Mouse (Mus musculus) forebrain, embryonic 11.5 days (tissue): Measurements from ENCODE around the gene Yeats2. TPM values are rescaled to one million over a fixed set of nuclear protein-coding genes. Genes with fewer than 3 reads are reported as not detected.
A peak's percentile ranks its signal among the peaks of the same experiment; 100 is the strongest.

Source experiments
- ATAC-seq: fragments of 200-750 bp; cut with Nextera tagmentation; replicated peaks from 2 replicates; pipeline ENCODE4 v1.8.0; 2017; ENCODE audit warnings: moderate TSS enrichment; ENCODE audit not compliant: low FRiP score
- DNase-seq: peaks from one replicate; pipeline ENCODE4 v3.0.0-alpha.2; 2017; ENCODE audit warnings: low spot score
- H3K27ac ChIP-seq: fragments of 300-500 bp; sonication (generic); 2 replicates; pipeline ENCODE4 v1.5.1; 2014; ENCODE audit warnings: low read depth, low read length
- H3K27me3 ChIP-seq: fragments of 300-500 bp; sonication (generic); 2 replicates; pipeline ENCODE4 v1.6.1; 2014; ENCODE audit warnings: mild to moderate bottlenecking, low read length, mixed read lengths; ENCODE audit not compliant: control insufficient read depth, insufficient read depth
- H3K36me3 ChIP-seq: fragments of 300-500 bp; sonication (generic); 2 replicates; pipeline ENCODE4 v1.6.1; 2014; ENCODE audit warnings: mild to moderate bottlenecking, low read length, moderate library complexity, mixed read lengths; ENCODE audit not compliant: control insufficient read depth, insufficient read depth
- H3K4me1 ChIP-seq: fragments of 300-500 bp; sonication (generic); replicated peaks from 2 replicates; pipeline ENCODE4 v1.6.1; 2014; ENCODE audit warnings: low read length, mixed read lengths; ENCODE audit not compliant: control insufficient read depth, insufficient read depth
- H3K4me2 ChIP-seq: fragments of 300-500 bp; sonication (generic); 2 replicates; pipeline ENCODE4 v1.6.1; 2014; ENCODE audit warnings: low read depth, mild to moderate bottlenecking, low read length, moderate library complexity, mixed read lengths; ENCODE audit not compliant: severe bottlenecking
- H3K4me3 ChIP-seq: fragments of 300-500 bp; sonication (generic); 2 replicates; pipeline ENCODE4 v1.5.1; 2014; ENCODE audit warnings: low read depth, low read length
- H3K9ac ChIP-seq: fragments of 300-500 bp; sonication (generic); 2 replicates; pipeline ENCODE4 v1.6.1; 2014; ENCODE audit warnings: low read length
- H3K9me3 ChIP-seq: fragments of 300-500 bp; sonication (generic); 2 replicates; pipeline ENCODE4 v1.6.1; 2016; ENCODE audit warnings: low read length, mixed read lengths; ENCODE audit not compliant: control insufficient read depth
- WGBS: fragments of 180-500 bp; shearing (Covaris S2); extraction: QIAGEN DNeasy Blood & Tissue Kit; methylation state at CpG from one replicate; pipeline ENCODE4 v1.1.7; 2014; 5-methylcytosine and 5-hydroxymethylcytosine counted together
- polyA plus RNA-seq: library from polyadenylated mRNA; unstranded; fragments of >200 nt; fragmentation: Nextera tagmentation; extraction: Ambion mirVana; gene quantifications from 2 replicates; pipeline ENCODE4 v1.2.1, GENCODE M21; 2014

Yeats2 gene
- polyA plus RNA-seq: 46.8 and 51.4 TPM in 2 replicates

DNA sequence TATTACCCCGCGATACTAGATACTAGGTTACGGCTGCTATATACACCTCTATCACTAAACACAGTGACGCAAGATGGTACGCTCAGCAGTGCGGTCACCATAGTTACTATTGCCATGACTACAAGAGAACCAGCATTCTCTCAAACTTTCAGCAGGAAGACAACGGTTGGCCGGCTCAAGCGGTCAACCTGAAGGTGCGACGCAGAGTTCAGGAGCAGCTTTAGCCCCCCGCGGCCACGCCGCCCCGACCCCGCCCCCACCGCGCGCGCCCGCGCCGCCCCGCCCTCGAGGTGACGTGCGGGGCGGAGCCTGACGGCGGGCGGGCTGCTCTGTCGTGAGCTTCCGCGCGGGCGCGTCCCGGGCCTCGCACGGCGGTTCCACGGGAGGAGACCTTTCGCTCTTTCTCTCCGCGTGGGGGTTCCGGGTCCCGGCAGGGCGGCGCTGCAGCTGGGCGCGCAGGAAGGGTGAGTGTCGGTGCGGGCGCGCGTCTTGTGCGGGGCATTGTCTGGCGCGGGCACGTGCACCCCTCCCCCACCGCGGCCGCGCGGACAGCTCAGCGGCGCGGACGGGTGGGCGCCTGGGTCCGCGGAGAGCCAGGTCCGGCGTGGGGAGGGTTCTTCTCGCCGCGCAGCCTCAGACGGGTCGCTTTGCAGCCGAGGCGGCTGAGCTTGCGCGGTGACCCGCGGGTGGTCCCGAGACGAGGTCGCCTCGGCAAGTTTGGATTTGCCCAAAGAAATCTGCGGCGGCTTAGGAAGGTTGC, at the start of gene Yeats2:
Gene Yeats2 (plus strand): TSS at position 292 of the 760 bp plus-strand sequence.
- Histone ChIP-seq H3K4me3 (peak within 1 kb of the TSS; percentile 78), H3K27ac (peak within 1 kb of the TSS; percentile 88), H3K27me3 (no peaks in the 10 kb centered on the region), H3K4me2 (peak within 1 kb of the TSS; percentile 68), H3K9me3 (no peaks in the 10 kb centered on the region), H3K36me3 (no peaks in the 10 kb centered on the region), H3K9ac (peak within 1 kb of the TSS; percentile 90), H3K4me1 (peaks cover 5% of the 10 kb centered on the region; the same call in 1 of the 2 replicates)
- peak; percentile 94 for ATAC-seq
- DNase-seq: peak; percentile 90
- under 1% methylated on average over 89 of the region's 92 CpGs for WGBS

DNA sequence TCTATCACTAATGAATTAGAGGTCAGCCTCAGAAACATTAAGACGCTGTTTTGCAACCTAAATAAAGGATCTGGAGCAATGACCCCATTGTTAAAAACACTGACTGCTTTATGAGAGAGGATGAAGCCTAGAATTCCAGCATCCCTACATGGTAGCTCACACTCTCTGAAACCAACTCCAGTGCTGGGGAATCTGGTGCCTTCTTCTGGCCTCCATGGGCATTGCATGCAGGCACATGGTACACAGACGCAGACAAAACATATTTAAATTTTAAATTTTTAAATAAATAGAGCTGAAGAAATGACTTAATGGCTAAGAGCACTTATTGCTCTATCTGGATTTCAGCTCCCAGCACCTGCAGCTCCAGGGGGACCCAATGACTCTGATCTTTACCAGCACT, 44.9 kb upstream of the Yeats2 start:
- Histone ChIP-seq H3K9me3 (no peaks in the 10 kb centered on the region), H3K27me3 (no peaks in the 10 kb centered on the region), H3K4me1 (no peaks in the 10 kb centered on the region), H3K36me3 (no peaks in the 10 kb centered on the region), H3K4me3 (no peak overlapping the region), H3K4me2 (no peak overlapping the region), H3K27ac (no peak overlapping the region), H3K9ac (no peak overlapping the region)
- DNase-seq (no peak), ATAC-seq (no peak)
- 83% methylated on average over 2 of the region's 2 CpGs for WGBS

DNA sequence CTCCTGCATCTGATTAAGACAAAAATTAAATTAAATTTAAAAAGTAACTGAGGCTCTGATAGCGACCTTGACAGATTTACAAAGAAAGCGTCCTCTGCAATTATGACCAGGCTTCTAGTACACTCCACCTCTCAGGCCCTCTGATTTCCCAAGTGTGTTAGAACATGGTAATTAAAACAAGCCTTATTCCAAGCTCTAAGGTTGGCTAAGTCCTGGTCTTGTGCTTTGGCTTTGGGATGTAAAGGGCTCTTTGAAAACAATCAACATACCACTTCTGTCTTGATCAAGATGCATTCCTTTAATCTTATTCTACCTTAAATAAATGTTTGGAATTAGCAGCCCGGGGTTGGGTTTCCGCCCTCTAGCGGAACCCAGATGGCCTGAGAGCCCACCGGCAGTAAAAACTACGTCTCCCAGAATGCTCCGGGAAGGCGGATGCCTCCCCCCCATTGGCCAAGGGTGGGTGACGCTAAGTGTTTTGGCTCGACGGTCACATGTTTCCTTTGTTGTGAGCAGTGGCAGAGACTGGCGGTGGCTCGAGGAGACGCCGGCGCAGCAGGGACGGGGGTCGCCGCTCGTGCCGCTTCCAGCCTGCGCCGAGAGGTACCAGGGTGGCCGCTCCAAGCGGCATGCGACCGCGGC, 43.7 kb upstream of the Yeats2 start, which contains the start of gene Klhl24:
Gene Klhl24 (plus strand): TSS at position 474 of the 642 bp plus-strand sequence.
- DNase-seq: peak; percentile 95
- Histone ChIP-seq H3K27me3 (no peaks in the 10 kb centered on the region), H3K27ac (peak within 1 kb of the TSS; percentile 92), H3K9me3 (no peaks in the 10 kb centered on the region), H3K9ac (peak within 1 kb of the TSS; percentile 84), H3K4me2 (peak within 1 kb of the TSS; percentile 53), H3K4me1 (no peaks in the 10 kb centered on the region), H3K36me3 (no peaks in the 10 kb centered on the region), H3K4me3 (peak within 1 kb of the TSS; percentile 90)
- WGBS: 3% methylated on average over 28 of the region's 29 CpGs
- ATAC-seq: peak; percentile 95

DNA sequence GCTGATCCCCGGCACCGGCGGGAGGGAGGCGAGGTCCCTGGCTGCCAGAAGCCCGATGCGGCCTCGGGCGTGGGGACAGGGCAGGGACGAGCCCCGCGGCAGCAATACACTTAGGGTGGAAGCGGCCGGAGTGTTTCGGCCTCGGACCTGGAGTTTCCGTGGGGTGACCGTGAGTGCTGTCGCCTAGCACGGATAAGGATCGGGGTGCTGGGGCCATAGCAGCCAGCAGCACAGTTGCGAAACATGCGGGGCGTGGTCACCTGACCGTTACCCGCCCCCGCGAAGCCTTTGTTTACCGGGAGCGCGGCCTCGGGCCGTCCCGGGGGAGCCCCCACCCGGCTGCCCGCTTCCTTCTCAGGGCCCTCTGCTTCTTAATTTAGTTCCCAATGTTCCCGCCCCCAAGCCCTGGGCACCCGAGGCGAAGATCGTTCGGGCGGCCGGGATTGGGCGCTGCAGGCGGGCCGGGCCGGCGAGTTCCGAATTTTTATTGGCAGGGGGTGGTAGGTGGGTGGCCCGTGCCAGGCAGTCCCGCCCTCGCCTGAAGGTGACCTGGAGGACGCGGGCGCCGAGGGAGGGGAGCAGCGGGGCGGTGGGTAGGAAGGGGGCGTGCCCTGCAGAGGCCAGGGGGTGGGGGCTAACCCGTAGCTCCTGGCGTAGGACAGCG, 43.0 kb upstream of the Yeats2 start:
- ATAC-seq (peak; percentile 93), DNase-seq (peak; percentile 96)
- peak overlapping the region; percentile 92 for H3K27ac ChIP-seq
- H3K9ac ChIP-seq: peak overlapping the region; percentile 84
- H3K4me2 ChIP-seq: peak overlapping the region; percentile 53
- no peaks in the 10 kb centered on the region for H3K4me1 ChIP-seq
- H3K36me3 ChIP-seq: no peaks in the 10 kb centered on the region
- peak overlapping the region; percentile 90 for H3K4me3 ChIP-seq
- no peaks in the 10 kb centered on the region for H3K9me3 ChIP-seq
- WGBS: under 1% methylated on average over 56 of the region's 61 CpGs
- no peaks in the 10 kb centered on the region for H3K27me3 ChIP-seq

DNA sequence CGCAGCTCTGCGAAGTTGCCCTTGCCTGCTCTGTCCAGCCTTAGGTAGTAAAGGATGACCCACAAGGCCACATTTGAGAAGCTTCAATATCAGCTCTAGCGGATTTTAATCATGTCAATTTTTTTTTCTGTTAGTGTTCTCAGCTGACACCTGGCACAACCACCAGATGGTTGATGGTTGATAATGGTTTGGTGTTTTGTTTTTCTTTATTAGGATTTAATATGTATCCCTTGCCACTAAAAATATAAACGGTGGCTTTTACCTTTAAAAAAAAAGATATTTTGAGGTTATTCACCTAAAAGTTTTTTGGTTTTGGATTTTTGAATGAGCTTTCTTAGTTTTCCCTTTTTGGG, 42.5 kb upstream of the Yeats2 start:
- peak overlapping the region; percentile 92 for H3K27ac ChIP-seq
- WGBS: 14% methylated on average over 4 of the region's 4 CpGs

DNA sequence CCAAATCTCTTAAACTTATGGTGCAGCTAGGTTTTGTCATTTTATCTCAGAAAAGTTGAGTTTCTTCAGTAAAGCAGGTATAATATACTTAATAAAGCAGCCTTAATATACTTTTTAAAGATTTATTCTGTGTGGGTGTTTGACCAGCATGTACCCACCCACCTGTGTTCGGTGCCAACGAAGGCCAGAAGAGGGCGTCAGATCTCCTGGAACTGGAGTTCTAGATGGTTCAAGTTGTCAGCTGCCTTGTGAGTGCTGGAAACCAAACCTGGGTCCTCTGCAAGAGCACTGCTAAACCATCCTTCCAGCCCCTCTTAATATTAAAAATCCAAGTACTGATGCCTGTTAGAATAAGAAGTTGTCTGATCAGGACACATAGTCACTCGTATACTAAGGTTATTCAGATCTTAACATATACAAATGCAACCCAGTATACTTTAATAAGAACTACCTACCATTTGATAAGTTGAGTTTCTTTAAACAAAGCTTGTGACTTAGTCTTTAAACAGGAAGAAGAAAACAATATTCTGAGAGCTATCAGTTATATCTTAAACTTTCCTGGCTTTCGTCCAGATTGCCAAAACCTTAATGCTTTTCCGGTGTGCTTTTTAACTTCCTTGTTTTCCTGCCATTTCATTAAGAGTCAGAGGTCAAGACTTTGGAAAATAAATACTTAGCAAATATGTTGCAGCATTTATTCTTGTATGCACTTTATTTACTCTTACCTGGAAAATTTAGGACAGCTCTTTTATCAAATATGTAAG, 41.8 kb upstream of the Yeats2 start:
- Histone ChIP-seq H3K4me1 (no peaks in the 10 kb centered on the region), H3K4me3 (no peak overlapping the region), H3K9me3 (peaks cover 6% of the 10 kb centered on the region; the same call in 1 of the 2 replicates), H3K9ac (no peak overlapping the region), H3K36me3 (no peaks in the 10 kb centered on the region; the same call in 1 of the 2 replicates), H3K27ac (no peak overlapping the region), H3K4me2 (no peak overlapping the region), H3K27me3 (no peaks in the 10 kb centered on the region)
- DNase-seq: no peak
- ATAC-seq: no peak
- WGBS: 94% methylated on average over 6 of the region's 6 CpGs

More for the DNA sequence above, 42.5 kb upstream of the Yeats2 start:
- Histone ChIP-seq H3K9ac (peak overlapping the region; percentile 84), H3K36me3 (no peaks in the 10 kb centered on the region), H3K9me3 (peaks cover under 1% of the 10 kb centered on the region; the same call in 1 of the 2 replicates), H3K27me3 (no peaks in the 10 kb centered on the region), H3K4me1 (no peaks in the 10 kb centered on the region), H3K4me3 (peak overlapping the region; percentile 90), H3K4me2 (peak overlapping the region; percentile 53)
- DNase-seq (no peak), ATAC-seq (no peak)

DNA sequence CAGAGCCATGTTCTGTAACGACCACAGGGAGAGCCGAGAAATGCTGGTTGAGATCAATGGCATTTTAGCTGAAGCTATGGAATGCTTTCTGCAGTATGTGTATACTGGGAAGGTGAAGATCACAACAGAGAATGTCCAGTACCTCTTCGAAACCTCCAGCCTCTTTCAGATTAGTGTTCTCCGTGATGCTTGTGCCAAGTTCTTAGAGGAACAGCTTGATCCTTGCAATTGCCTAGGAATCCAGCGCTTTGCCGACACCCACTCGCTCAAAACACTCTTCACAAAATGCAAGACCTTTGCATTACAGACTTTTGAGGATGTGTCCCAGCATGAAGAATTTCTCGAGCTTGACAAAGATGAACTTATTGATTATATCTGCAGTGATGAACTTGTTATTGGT, 33.9 kb upstream of the Yeats2 start:
- DNase-seq: no peak
- peaks cover 20% of the 10 kb centered on the region for H3K36me3 ChIP-seq
- 96% methylated on average over 8 of the region's 8 CpGs for WGBS

DNA sequence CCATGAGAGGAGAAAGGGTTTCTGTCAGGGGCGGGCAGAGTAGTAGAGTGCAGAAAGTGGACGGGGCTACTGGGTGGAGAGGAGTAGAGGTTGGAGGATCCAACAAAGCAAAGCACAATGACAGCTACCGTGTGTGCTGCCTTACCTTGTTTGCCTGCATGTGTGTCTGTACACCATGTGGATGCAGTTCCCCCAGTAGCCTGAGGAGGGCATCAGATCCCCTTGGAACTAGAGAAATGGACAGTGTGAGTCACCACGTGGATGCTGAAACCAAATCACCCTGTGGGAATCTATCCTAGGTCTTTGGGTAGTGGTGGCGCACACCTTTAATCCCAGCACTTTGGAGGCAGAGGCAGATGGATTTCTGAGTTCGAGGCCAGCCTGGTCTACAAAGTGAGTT, 31.9 kb upstream of the Yeats2 start:
- 94% methylated on average over 6 of the region's 6 CpGs for WGBS
- DNase-seq: no peak

More for the DNA sequence above, 33.9 kb upstream of the Yeats2 start:
- Histone ChIP-seq H3K4me3 (no peak overlapping the region), H3K4me1 (no peaks in the 10 kb centered on the region), H3K27me3 (no peaks in the 10 kb centered on the region), H3K9ac (no peak overlapping the region), H3K27ac (no peak overlapping the region), H3K9me3 (peaks cover 6% of the 10 kb centered on the region; the same call in 1 of the 2 replicates), H3K4me2 (no peak overlapping the region)
- ATAC-seq: no peak

More for the DNA sequence above, 31.9 kb upstream of the Yeats2 start:
- Histone ChIP-seq H3K4me3 (no peak overlapping the region), H3K27ac (no peak overlapping the region), H3K9ac (no peak overlapping the region), H3K36me3 (peaks cover 20% of the 10 kb centered on the region), H3K27me3 (no peaks in the 10 kb centered on the region), H3K9me3 (no peaks in the 10 kb centered on the region; the same call in 1 of the 2 replicates), H3K4me2 (no peak overlapping the region), H3K4me1 (no peaks in the 10 kb centered on the region)
- ATAC-seq: no peak
